Mouse (Mus musculus): ENCODE measurements at regions not wholly inside any gene's neighbourhood (a gene's known extent, or its start where the extent isn't known, plus 50 kb on each side); places are given as distances from the start of the nearest gene placed in this dataset.

DNA sequence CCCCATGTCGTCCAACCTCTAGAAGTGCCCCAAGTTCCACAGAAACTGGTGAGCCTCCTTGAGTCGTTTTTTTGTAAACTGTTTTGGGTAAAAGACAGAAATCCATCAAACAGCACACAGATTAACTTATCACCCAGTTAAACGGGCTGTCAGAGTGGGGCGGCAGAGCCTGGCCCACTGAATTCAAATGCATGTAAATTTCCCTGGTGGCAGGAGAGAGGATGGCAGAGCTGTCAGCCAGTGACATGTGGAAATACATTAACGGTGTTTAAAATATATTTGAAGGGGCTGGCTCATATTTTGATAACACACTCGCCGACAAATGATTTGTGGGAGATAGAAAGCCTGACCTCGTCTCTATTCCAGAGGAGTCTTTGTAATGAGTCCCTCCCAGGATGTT is 252.5 kb upstream of the Mki67 start:
- 61% methylated on average over 8 of the region's 8 CpGs for WGBS
- Histone ChIP-seq H3K9me3 (no peaks in the 10 kb centered on the region), H3K27ac (no peak overlapping the region), H3K27me3 (ENCODE audit: insufficient read depth, poor library complexity, severe bottlenecking) (0 out of 2 replicates have a peak, but pooled peaks cover 4% of the 10 kb centered on the region), H3K4me3 (no peak overlapping the region), H3K4me1 (no peaks in the 10 kb centered on the region; the same call in 1 of the 2 replicates), H3K36me3 (no peaks in the 10 kb centered on the region)
- no peak for DNase-seq (ENCODE audit: low spot score)

DNA sequence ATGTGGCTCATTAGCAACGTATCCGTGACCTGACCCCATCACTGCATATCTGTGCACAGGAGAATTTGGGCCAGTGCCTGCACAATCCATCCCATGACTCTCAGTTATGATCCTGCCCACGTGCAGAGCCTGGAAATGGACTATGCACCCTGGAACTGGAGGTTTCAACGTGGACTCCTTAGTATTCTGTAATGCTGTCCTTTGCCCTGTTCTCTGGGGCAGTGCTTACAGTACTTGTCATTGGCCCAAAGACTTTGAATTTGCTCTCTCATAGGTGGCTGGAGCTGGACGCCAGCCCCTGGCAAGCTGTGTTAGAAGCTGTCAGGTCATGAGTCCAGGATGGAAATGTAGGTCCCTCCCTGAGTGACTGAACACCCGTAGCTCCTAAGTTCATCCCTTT is 269.9 kb upstream of the Mki67 start:
- Histone ChIP-seq H3K4me1 (no peaks in the 10 kb centered on the region), H3K9me3 (no peaks in the 10 kb centered on the region), H3K36me3 (no peaks in the 10 kb centered on the region), H3K4me3 (no peak overlapping the region), H3K27ac (no peak overlapping the region), H3K27me3 (ENCODE audit: insufficient read depth, poor library complexity, severe bottlenecking) (peaks cover 48% of the 10 kb centered on the region)
- WGBS: 72% methylated on average over 6 of the region's 6 CpGs
- DNase-seq (ENCODE audit: low spot score): no peak

DNA sequence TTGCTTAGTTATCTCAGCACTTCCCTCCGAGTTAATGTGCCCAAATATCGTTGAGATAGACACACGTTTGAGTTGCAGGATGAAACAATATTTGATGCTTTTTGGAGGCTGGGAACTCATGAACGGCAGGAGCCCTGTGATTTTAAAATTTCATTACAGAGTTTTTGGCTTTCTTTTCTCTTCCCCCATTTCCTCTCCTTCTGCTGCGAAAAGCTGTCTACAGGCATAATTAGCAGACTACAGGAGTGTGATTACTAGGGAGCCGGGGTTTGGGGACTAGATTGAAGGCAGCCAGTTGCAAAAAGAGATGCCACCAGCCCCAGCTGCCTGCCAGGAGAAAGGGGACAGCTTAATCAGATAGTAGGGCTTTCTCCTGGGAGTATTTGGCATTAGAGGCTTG is 274.2 kb upstream of the Mki67 start:
- H3K4me1 ChIP-seq: no peaks in the 10 kb centered on the region
- no peaks in the 10 kb centered on the region for H3K9me3 ChIP-seq
- no peak for DNase-seq (ENCODE audit: low spot score)
- no peaks in the 10 kb centered on the region for H3K36me3 ChIP-seq
- WGBS: 61% methylated on average over 6 of the region's 6 CpGs
- no peak overlapping the region for H3K27ac ChIP-seq
- peaks cover 58% of the 10 kb centered on the region for H3K27me3 ChIP-seq (ENCODE audit: insufficient read depth, poor library complexity, severe bottlenecking)
- no peak overlapping the region for H3K4me3 ChIP-seq

DNA sequence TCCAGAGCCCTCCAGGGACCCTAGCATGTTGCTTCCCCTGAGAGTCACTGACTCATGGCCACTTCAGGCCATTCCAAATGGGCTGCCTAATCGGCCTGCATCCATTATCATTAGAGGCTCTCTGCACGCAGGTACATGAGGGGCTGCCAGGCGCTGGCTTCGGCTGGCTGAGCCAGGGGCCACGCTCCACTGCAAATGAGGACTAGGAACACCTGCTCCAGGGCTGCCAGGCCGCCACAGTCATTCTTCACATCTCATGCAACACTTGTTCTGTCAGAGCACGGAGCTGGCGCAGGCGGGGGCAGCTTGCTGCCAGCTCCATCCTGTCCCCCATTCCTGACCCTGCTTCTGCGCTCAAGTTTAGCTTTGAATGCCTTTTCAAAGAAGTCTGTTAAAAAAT is 280.7 kb upstream of the Mki67 start:
- no peaks in the 10 kb centered on the region for H3K9me3 ChIP-seq
- 83% methylated on average over 10 of the region's 10 CpGs for WGBS
- no peak for DNase-seq (ENCODE audit: low spot score)
- H3K27me3 ChIP-seq (ENCODE audit: insufficient read depth, poor library complexity, severe bottlenecking): peaks cover 23% of the 10 kb centered on the region
- no peak overlapping the region for H3K4me3 ChIP-seq
- H3K36me3 ChIP-seq: no peaks in the 10 kb centered on the region
- peaks cover 15% of the 10 kb centered on the region for H3K4me1 ChIP-seq
- H3K27ac ChIP-seq: no peak overlapping the region

DNA sequence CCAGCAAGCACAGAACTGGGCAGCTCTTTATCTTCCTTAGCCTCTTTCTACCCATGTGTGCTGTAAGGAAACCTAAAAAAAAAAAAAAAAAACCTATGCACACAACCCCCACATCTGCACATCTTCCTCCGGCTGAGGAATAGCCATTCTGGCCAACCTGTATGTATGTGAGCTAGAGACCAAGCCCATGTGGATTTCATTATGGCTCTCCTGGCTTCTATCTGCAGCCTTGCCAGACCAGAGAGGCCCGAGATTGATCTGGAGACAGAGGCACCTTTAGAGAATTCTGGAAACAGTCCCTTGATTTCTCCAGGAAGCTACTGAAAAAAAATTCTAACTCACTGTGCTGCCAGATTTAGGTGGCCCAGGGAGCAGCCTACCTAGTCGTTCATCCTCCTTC is 281.5 kb upstream of the Mki67 start:
- Histone ChIP-seq H3K27me3 (ENCODE audit: insufficient read depth, poor library complexity, severe bottlenecking) (peaks cover 15% of the 10 kb centered on the region; the same call in 1 of the 2 replicates), H3K27ac (no peak overlapping the region)
- 58% methylated on average over 3 of the region's 3 CpGs for WGBS

DNA sequence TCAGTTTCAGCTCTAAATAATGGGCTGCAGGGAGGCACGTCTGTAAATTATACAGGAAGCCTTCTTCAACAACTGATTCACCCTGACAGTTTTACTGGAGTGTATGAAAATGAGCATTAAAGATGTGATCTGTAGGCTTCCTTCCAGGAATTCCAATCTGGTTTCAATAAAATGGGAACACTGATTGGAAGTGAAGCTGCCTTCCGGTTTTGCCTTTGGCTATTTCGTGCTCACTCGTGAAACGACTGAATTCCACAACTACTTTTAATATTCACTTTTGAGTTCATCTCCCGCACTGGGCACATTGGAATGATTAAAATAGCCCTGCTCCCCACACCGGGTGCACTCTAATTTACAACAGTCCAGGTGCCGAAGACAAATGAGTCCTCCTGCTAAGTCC is 286.2 kb upstream of the Mki67 start:
- H3K4me1 ChIP-seq: peaks cover 15% of the 10 kb centered on the region
- WGBS: 77% methylated on average over 8 of the region's 8 CpGs
- H3K9me3 ChIP-seq: no peaks in the 10 kb centered on the region
- H3K36me3 ChIP-seq: no peaks in the 10 kb centered on the region
- no peak for DNase-seq (ENCODE audit: low spot score)
- H3K27me3 ChIP-seq (ENCODE audit: insufficient read depth, poor library complexity, severe bottlenecking): peaks cover 9% of the 10 kb centered on the region; the same call in 1 of the 2 replicates
- no peak overlapping the region for H3K4me3 ChIP-seq
- no peak overlapping the region for H3K27ac ChIP-seq

More for the DNA sequence above, 281.5 kb upstream of the Mki67 start:
- DNase-seq (ENCODE audit: low spot score): no peak
- Histone ChIP-seq H3K36me3 (no peaks in the 10 kb centered on the region), H3K9me3 (no peaks in the 10 kb centered on the region), H3K4me1 (peaks cover 15% of the 10 kb centered on the region), H3K4me3 (no peak overlapping the region)

DNA sequence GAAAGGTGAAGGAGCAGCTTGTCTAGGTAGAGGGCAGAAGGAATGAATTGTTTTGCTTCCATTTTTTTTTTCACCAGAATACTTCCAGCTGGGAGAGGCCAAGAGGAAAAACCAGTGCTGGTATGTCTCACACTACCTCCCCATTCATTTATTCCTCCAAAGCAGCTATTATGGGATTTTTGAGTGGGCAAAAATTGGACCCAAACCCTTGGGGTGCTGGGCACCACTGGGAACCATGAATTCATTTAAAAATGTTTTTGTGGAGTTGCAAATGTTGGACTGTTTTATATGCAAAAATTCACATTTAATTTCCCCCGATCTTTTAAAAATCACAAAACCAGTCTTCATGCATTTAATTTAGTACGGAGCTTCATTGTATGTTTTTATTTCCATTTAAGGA is 287.1 kb upstream of the Mki67 start:
- H3K36me3 ChIP-seq: no peaks in the 10 kb centered on the region
- H3K27me3 ChIP-seq (ENCODE audit: insufficient read depth, poor library complexity, severe bottlenecking): peaks cover 12% of the 10 kb centered on the region; the same call in 1 of the 2 replicates
- no peak for DNase-seq (ENCODE audit: low spot score)
- H3K4me1 ChIP-seq: peaks cover 21% of the 10 kb centered on the region
- 86% methylated on average over 2 of the region's 2 CpGs for WGBS
- no peaks in the 10 kb centered on the region for H3K9me3 ChIP-seq
- H3K27ac ChIP-seq: no peak overlapping the region
- H3K4me3 ChIP-seq: no peak overlapping the region

DNA sequence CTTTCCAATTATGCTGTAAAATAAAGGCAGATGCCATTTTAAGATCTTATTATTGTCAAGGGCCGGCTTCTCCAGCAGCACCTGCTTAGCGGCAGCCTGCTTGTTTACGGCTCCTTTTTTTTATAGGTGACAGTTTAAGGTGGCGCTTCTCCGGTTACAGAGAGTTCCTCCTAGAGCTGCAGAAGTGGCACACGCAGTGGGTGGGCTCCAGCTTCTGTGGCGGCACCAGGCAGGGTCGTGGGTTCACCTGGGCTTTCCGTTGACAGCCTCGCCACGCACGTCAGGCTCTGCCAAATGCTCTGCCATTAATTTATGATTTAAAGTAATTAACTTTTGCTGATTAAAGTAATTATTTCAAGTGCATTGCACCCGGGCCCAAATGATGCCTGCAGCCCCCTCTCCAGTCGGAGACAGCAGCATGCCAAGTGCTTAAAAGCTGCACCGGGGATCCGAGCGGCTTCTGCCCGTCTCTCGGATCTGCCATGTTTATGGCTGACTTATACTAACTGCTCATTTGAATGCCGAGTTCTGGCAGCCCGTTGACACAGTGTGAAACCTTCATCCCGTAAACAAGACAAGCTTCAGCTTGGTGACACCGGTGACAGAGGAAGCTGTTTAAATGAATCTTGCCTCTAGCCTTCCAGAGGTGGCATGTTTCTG is 291.8 kb upstream of the Mki67 start:
- H3K4me1 ChIP-seq: peaks cover 11% of the 10 kb centered on the region; the same call in 1 of the 2 replicates
- no peak for DNase-seq (ENCODE audit: low spot score)
- H3K27me3 ChIP-seq (ENCODE audit: insufficient read depth, poor library complexity, severe bottlenecking): peaks cover 20% of the 10 kb centered on the region; the same call in 1 of the 2 replicates
- 29% methylated on average over 23 of the region's 23 CpGs for WGBS
- no peaks in the 10 kb centered on the region for H3K36me3 ChIP-seq
- H3K27ac ChIP-seq: peak overlapping the region; percentile 4; the same call in 1 of the 2 replicates
- H3K4me3 ChIP-seq: peak overlapping the region; percentile 43
- H3K9me3 ChIP-seq: no peaks in the 10 kb centered on the region

DNA sequence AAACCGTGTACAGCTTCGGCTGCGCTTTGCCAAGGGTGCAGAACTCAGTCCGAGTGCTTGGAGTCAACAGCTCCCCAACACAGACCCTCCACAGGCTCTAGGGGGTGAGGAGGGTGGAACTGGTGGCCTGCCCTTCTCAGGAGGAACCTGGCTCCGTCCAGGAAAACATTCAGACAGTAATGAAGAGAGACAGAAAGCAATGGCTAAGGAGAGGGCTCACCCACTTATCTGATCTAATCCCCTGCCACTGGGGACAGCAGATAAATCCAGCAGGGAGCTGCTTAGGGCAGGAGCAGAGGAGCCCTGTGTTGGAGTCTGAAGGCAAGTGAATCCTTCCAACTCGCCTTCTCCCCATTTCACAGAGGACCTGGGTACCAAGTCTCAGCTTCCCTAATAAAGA is 292.3 kb upstream of the Mki67 start:
- H3K27ac ChIP-seq: peak overlapping the region; percentile 4; the same call in 1 of the 2 replicates
- peak overlapping the region; percentile 43 for H3K4me3 ChIP-seq

DNA sequence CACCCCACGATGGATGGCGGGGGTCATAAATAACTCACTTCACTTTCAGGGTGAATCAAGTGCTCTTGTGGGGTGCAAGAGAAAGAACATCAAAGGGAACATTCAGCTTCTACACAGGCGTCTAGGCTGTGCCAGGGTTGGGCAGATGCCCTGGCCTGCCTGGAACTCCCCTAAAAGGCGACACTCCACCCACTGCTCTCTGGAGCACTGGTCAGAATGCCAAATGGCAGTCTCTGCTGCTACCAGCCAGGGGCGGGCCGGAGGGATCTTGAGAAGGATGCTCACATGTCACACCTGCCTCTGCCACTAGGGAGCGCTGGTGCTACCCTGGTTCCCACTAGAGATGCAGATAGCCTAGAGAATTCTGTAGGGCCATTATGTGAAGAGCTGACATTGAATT is 293.9 kb upstream of the Mki67 start:
- Histone ChIP-seq H3K36me3 (no peaks in the 10 kb centered on the region), H3K4me3 (no peak overlapping the region), H3K27me3 (ENCODE audit: insufficient read depth, poor library complexity, severe bottlenecking) (peaks cover 20% of the 10 kb centered on the region; the same call in 1 of the 2 replicates), H3K27ac (no peak overlapping the region), H3K4me1 (peaks cover 16% of the 10 kb centered on the region), H3K9me3 (no peaks in the 10 kb centered on the region)
- WGBS: 64% methylated on average over 7 of the region's 7 CpGs
- DNase-seq (ENCODE audit: low spot score): no peak

More for the DNA sequence above, 292.3 kb upstream of the Mki67 start:
- H3K4me1 ChIP-seq: peaks cover 11% of the 10 kb centered on the region; the same call in 1 of the 2 replicates
- H3K27me3 ChIP-seq (ENCODE audit: insufficient read depth, poor library complexity, severe bottlenecking): peaks cover 20% of the 10 kb centered on the region; the same call in 1 of the 2 replicates
- H3K36me3 ChIP-seq: no peaks in the 10 kb centered on the region
- WGBS: 33% methylated on average over 6 of the region's 6 CpGs
- no peaks in the 10 kb centered on the region for H3K9me3 ChIP-seq
- no peak for DNase-seq (ENCODE audit: low spot score)

DNA sequence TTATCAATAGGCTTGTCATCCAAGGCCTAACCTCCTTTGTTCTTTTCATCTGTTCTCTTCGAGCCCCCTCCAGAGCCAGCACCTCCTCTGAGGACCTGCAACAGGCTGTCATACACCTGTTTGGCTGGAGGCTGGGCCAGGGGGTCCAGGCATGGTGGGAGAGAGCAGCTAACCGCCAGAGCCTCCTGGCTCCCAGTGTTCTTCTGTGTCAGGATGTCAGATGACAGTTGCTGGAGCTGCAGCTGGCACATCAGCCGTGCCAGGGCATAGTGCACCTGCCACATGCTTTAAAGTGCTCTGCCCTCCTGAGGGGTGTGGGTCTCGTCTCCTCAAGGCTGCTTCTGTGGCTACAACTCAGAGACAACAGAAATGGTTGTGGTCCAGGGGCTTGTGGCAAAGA is 298.5 kb upstream of the Mki67 start:
- no peak overlapping the region for H3K27ac ChIP-seq
- no peaks in the 10 kb centered on the region for H3K9me3 ChIP-seq
- 43% methylated on average over 4 of the region's 4 CpGs for WGBS
- H3K4me1 ChIP-seq: peaks cover 28% of the 10 kb centered on the region
- H3K27me3 ChIP-seq (ENCODE audit: insufficient read depth, poor library complexity, severe bottlenecking): no peaks in the 10 kb centered on the region; the same call in 1 of the 2 replicates
- no peaks in the 10 kb centered on the region for H3K36me3 ChIP-seq
- H3K4me3 ChIP-seq: no peak overlapping the region
- no peak for DNase-seq (ENCODE audit: low spot score)

DNA sequence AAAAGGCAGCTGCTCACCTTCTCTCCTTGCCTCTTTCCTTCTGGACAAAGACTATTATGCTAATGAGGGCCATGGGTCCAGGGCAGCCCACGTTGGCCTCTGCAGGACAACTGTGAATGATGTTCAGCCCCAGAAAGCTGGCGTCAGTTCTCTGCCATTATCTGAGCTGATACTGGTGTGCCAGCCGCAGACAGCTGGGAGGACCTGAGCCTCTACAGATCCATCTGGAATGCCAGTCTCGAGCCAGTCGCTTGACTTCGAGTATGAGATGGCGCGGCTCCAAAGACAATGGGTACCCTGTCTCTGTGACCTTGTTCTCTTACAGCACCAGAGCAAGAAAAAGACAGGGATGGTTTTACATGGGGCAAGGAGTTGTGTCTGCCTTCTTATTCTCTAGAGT is 300.8 kb upstream of the Mki67 start:
- peaks cover 28% of the 10 kb centered on the region for H3K4me1 ChIP-seq
- H3K27me3 ChIP-seq (ENCODE audit: insufficient read depth, poor library complexity, severe bottlenecking): no peaks in the 10 kb centered on the region; the same call in 1 of the 2 replicates
- no peak for DNase-seq (ENCODE audit: low spot score)
- no peaks in the 10 kb centered on the region for H3K36me3 ChIP-seq
- 55% methylated on average over 8 of the region's 8 CpGs for WGBS
- H3K27ac ChIP-seq: 0 out of 2 replicates have a peak overlapping the region, but pooled peaks have one; percentile 12
- H3K9me3 ChIP-seq: no peaks in the 10 kb centered on the region
- no peak overlapping the region for H3K4me3 ChIP-seq

DNA sequence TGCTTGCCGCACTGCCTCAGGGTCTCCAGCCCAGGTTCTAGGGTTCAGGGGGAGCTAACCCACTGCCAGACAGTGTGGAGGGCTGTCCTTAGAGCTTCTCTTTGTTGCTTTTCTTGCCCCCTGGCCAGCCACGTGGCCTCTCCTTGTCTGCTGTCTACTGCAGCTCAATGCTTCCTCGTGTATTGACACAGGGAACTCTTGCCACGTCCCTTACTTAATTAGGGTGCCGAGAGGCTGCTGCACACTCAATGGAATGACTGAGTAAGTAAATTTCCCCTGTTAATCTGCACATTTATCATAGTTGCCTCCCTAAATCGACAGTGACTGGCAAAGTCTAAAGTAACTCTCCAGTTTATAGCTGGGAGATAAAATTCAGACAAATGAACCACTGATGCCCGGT is 304.4 kb upstream of the Mki67 start:
- no peak for DNase-seq (ENCODE audit: low spot score)
- peaks cover 34% of the 10 kb centered on the region for H3K4me1 ChIP-seq
- no peak overlapping the region for H3K27ac ChIP-seq
- H3K4me3 ChIP-seq: no peak overlapping the region
- WGBS: 67% methylated on average over 7 of the region's 7 CpGs
- H3K9me3 ChIP-seq: no peaks in the 10 kb centered on the region
- no peaks in the 10 kb centered on the region for H3K27me3 ChIP-seq (ENCODE audit: insufficient read depth, poor library complexity, severe bottlenecking)
- H3K36me3 ChIP-seq: no peaks in the 10 kb centered on the region

DNA sequence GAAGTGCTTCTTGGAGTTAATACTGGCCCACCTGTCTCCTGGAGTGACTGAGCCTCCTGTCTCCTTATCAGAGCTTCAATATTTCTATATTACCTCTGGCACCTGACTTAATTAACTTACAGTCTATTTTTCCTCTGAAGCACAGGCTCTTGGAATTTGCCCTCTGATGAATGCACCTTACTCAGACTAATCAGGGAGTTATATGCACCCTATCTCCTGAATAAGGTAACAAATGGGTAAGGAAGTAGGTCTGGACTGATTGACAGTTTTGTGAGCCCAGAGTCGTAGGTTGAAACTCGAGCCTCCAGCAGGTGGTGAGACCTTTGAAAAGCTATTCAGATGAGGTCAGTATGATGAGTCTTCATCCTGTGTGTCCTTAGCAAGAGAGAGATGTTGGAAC is 304.9 kb upstream of the Mki67 start:
- Histone ChIP-seq H3K27ac (no peak overlapping the region), H3K9me3 (no peaks in the 10 kb centered on the region), H3K27me3 (ENCODE audit: insufficient read depth, poor library complexity, severe bottlenecking) (no peaks in the 10 kb centered on the region), H3K4me1 (peaks cover 29% of the 10 kb centered on the region), H3K36me3 (no peaks in the 10 kb centered on the region), H3K4me3 (no peak overlapping the region)
- 57% methylated on average over 2 of the region's 2 CpGs for WGBS
- no peak for DNase-seq (ENCODE audit: low spot score)

Measured in heart, embryonic 10.5 days (tissue).